Mouse (Mus musculus): ENCODE measurements around the gene Wnt1. TPM values are rescaled to one million over a fixed set of nuclear protein-coding genes. Genes with fewer than 3 reads are reported as not detected.

Gene Wnt1
- polyA plus RNA-seq, 1 experiment from 2014 or later: not detected

Other genes with a start within 250 kb of the Wnt1 start
- 38.1 and 42.3 TPM in 2 replicates for gene Ccnt1, start 218.9 kb upstream of the Wnt1 start, polyA plus RNA-seq (2014; fragmentation: Nextera tagmentation; extraction: Ambion mirVana)
- 0.73 and 1.0 TPM in 2 replicates for gene 4930415O20Rik, start 218.9 kb upstream of the Wnt1 start, polyA plus RNA-seq (2014; fragmentation: Nextera tagmentation; extraction: Ambion mirVana)
- 24.5 and 34.8 TPM in 2 replicates for gene Adcy6, start 179.8 kb upstream of the Wnt1 start, polyA plus RNA-seq (2014; fragmentation: Nextera tagmentation; extraction: Ambion mirVana)
- 9.8 and 9.9 TPM in 2 replicates for gene Cacnb3, start 159.0 kb upstream of the Wnt1 start, polyA plus RNA-seq (2014; fragmentation: Nextera tagmentation; extraction: Ambion mirVana)
- 11.2 and 19.6 TPM in 2 replicates for gene Ddx23, start 127.0 kb upstream of the Wnt1 start, polyA plus RNA-seq (2014; fragmentation: Nextera tagmentation; extraction: Ambion mirVana)
- 1.2 and 1.6 TPM in 2 replicates for gene Rnd1, start 112.4 kb upstream of the Wnt1 start, polyA plus RNA-seq (2014; fragmentation: Nextera tagmentation; extraction: Ambion mirVana)
- gene Ccdc65, start 81.7 kb upstream of the Wnt1 start, polyA plus RNA-seq (2014; fragmentation: Nextera tagmentation; extraction: Ambion mirVana): 0.23 and 0.37 TPM in 2 replicates
- 20.4 and 21.1 TPM in 2 replicates for gene Fkbp11, start 61.7 kb upstream of the Wnt1 start, polyA plus RNA-seq (2014; fragmentation: Nextera tagmentation; extraction: Ambion mirVana)
- gene Arf3, start 26.6 kb upstream of the Wnt1 start, polyA plus RNA-seq (2014; fragmentation: Nextera tagmentation; extraction: Ambion mirVana): 22.8 and 30.7 TPM in 2 replicates
- gene Wnt10b, start 11.7 kb upstream of the Wnt1 start, polyA plus RNA-seq (2014; fragmentation: Nextera tagmentation; extraction: Ambion mirVana): not detected in 2 replicates
- gene Ddn, start 19.6 kb downstream of the Wnt1 start, polyA plus RNA-seq (2014; fragmentation: Nextera tagmentation; extraction: Ambion mirVana): 0.11 and 0.25 TPM in 2 replicates
- 72.1 and 74.7 TPM in 2 replicates for gene Prkag1, start 41.7 kb downstream of the Wnt1 start, polyA plus RNA-seq (2014; fragmentation: Nextera tagmentation; extraction: Ambion mirVana)
- 12.7 and 16.1 TPM in 2 replicates for gene Kmt2d, start 81.3 kb downstream of the Wnt1 start, polyA plus RNA-seq (2014; fragmentation: Nextera tagmentation; extraction: Ambion mirVana)
- gene Rhebl1, start 104.7 kb downstream of the Wnt1 start, polyA plus RNA-seq (2014; fragmentation: Nextera tagmentation; extraction: Ambion mirVana): 6.5 and 8.8 TPM in 2 replicates
- 2.5 and 5.0 TPM in 2 replicates for gene Dhh, start 108.7 kb downstream of the Wnt1 start, polyA plus RNA-seq (2014; fragmentation: Nextera tagmentation; extraction: Ambion mirVana)
- 4.0 and 5.7 TPM in 2 replicates for gene Lmbr1l, start 128.4 kb downstream of the Wnt1 start, polyA plus RNA-seq (2014; fragmentation: Nextera tagmentation; extraction: Ambion mirVana)
- gene Tuba1b, start 144.7 kb downstream of the Wnt1 start, polyA plus RNA-seq (2014; fragmentation: Nextera tagmentation; extraction: Ambion mirVana): 1,819 and 1,826 TPM in 2 replicates
- gene Gm49450, start 163.7 kb downstream of the Wnt1 start, polyA plus RNA-seq (2014; fragmentation: Nextera tagmentation; extraction: Ambion mirVana): not detected in 2 replicates
- 1,237 and 1,376 TPM in 2 replicates for gene Tuba1a, start 163.8 kb downstream of the Wnt1 start, polyA plus RNA-seq (2014; fragmentation: Nextera tagmentation; extraction: Ambion mirVana)
- gene Tuba1c, start 240.0 kb downstream of the Wnt1 start, polyA plus RNA-seq (2014; fragmentation: Nextera tagmentation; extraction: Ambion mirVana): 167 and 169 TPM in 2 replicates